Mouse (Mus musculus): Measurements from ENCODE around the gene Ccnd2.
A peak's percentile ranks its signal among the peaks of the same experiment; 100 is the strongest.

The Ccnd2 gene

GRCm38 (mm10) chr6:127148526-127149302 lies 3.3 kb downstream of the Ccnd2 start:
- DNase-seq (ENCODE audit: low read depth, low spot score): peak; percentile 73

- peak; percentile 98 for DNase-seq (ENCODE audit: low read depth, low spot score)
Observed at GRCm38 (mm10) chr6:127147665-127148064, 4.3 kb downstream of the Ccnd2 start.

- peak; percentile 27 for DNase-seq (ENCODE audit: low read depth, low spot score)
Observed at GRCm38 (mm10) chr6:127146322-127146947, 5.6 kb downstream of the Ccnd2 start.

- no peak for DNase-seq (ENCODE audit: low read depth, low spot score)
Observed at GRCm38 (mm10) chr6:127145464-127146190, 6.4 kb downstream of the Ccnd2 start.

- DNase-seq (ENCODE audit: low read depth, low spot score): no peak
Observed at GRCm38 (mm10) chr6:127143576-127144288, 8.3 kb downstream of the Ccnd2 start.

GRCm38 (mm10) chr6:127143124-127143520 lies 8.9 kb downstream of the Ccnd2 start:
- DNase-seq (ENCODE audit: low read depth, low spot score): no peak

- peak; percentile 88 for DNase-seq (ENCODE audit: low read depth, low spot score)
Observed at GRCm38 (mm10) chr6:127142154-127143123, 9.6 kb downstream of the Ccnd2 start.

GRCm38 (mm10) chr6:127138962-127139361 lies 13.0 kb downstream of the Ccnd2 start:
- no peak for DNase-seq (ENCODE audit: low read depth, low spot score)

- no peak for DNase-seq (ENCODE audit: low read depth, low spot score)
Observed at GRCm38 (mm10) chr6:127133433-127134245, 18.4 kb downstream of the Ccnd2 start.

- peak; percentile 83 for DNase-seq (ENCODE audit: low read depth, low spot score)
Observed at GRCm38 (mm10) chr6:127132719-127133118, 19.3 kb downstream of the Ccnd2 start.

- DNase-seq (ENCODE audit: low read depth, low spot score): no peak
Observed at GRCm38 (mm10) chr6:127131946-127132345, 20.0 kb downstream of the Ccnd2 start.

- DNase-seq (ENCODE audit: low read depth, low spot score): no peak
Observed at GRCm38 (mm10) chr6:127130377-127130776, 21.6 kb downstream of the Ccnd2 start.

GRCm38 (mm10) chr6:127129659-127130058 lies 22.3 kb downstream of the Ccnd2 start:
- no peak for DNase-seq (ENCODE audit: low read depth, low spot score)

GRCm38 (mm10) chr6:127123506-127123905 lies 28.5 kb downstream of the Ccnd2 start:
- no peak for DNase-seq (ENCODE audit: low read depth, low spot score)

GRCm38 (mm10) chr6:127122996-127123395 lies 29.0 kb downstream of the Ccnd2 start:
- no peak for DNase-seq (ENCODE audit: low read depth, low spot score)

GRCm38 (mm10) chr6:127122221-127122806 lies 29.7 kb downstream of the Ccnd2 start:
- peak; percentile 54 for DNase-seq (ENCODE audit: low read depth, low spot score)

GRCm38 (mm10) chr6:127114753-127115456 lies 37.1 kb downstream of the Ccnd2 start:
- DNase-seq (ENCODE audit: low read depth, low spot score): no peak

- DNase-seq (ENCODE audit: low read depth, low spot score): peak; percentile 93
Observed at GRCm38 (mm10) chr6:127109402-127109930, 42.5 kb downstream of the Ccnd2 start, which contains the start of gene Tigar. Gene Tigar, minus strand, starts transcription at chr6:127109557.
